In the genomic region with DNA sequence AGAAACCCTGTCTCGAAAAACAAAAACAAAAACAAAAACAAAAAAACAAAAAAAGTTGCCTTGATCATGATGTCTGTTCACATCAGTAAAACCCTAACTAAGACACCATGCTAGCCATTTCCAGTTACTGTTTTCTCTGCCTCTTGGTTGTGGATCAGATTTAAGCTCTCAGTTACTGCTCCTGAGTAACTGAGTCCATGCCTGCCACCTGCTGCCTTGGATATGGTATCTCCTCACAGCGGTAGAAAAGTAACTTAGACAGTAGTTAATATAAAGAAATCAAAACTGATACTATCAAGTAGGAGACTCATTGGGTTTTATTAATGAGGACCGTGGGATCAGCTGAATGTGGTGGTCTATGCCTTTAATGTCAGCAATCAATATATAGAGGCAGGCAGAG, we compare ENCODE assay signal across 23 mouse cellular contexts. TPM values are rescaled to one million over a fixed set of nuclear protein-coding genes. Genes with fewer than 3 reads are reported as not detected.
A peak's percentile ranks its signal among the peaks of the same experiment; 100 is the strongest.
DNase-seq lines count a peak whose midpoint lies in the region; ATAC-seq and TF ChIP-seq lines count a peak whose summit lies in the region.
"Had no signal": no experiment of that assay in that cellular context is flagged by ENCODE, and none has a peak within 500 bp of the region (broad histone marks: within the 10 kb centered on the region; RNA-seq: fewer than 3 reads in every experiment).

No protein-coding gene starts in this region.

- H3K36me3 ChIP-seq in lung, postnatal 0 days (ENCODE audit: insufficient read depth, low read length), result no peaks in the 10 kb centered on the region
- H3K36me3 ChIP-seq in hindbrain, embryonic 13.5 days, result no peaks in the 10 kb centered on the region
- H3K36me3 ChIP-seq: embryonic facial prominence, embryonic 15.5 days; forebrain, embryonic 10.5 days; heart, embryonic 10.5 days; heart, embryonic 15.5 days had no signal

- H3K9ac ChIP-seq in lung, postnatal 0 days (replicated peaks; ENCODE audit: low read depth), result no peak overlapping the region
- H3K9ac ChIP-seq in hindbrain, embryonic 13.5 days, result no peak overlapping the region
- H3K9ac ChIP-seq: embryonic facial prominence, embryonic 15.5 days; heart, embryonic 15.5 days; hindbrain, embryonic 14.5 days had no signal

- H3K27ac ChIP-seq in lung, postnatal 0 days (ENCODE audit: low read length), result no peak overlapping the region
- H3K27ac ChIP-seq in hindbrain, embryonic 13.5 days, result no peak overlapping the region
- H3K27ac ChIP-seq: embryonic facial prominence, embryonic 15.5 days; forebrain, embryonic 10.5 days; gastrocnemius, adult 2 months; heart, embryonic 10.5 days; heart, embryonic 15.5 days; hindbrain, embryonic 14.5 days had no signal

- no peaks in the 10 kb centered on the region for H3K27me3 ChIP-seq in lung, postnatal 0 days (replicated peaks; ENCODE audit: insufficient read depth, low read length)
- H3K27me3 ChIP-seq in hindbrain, embryonic 13.5 days, result no peaks in the 10 kb centered on the region
- H3K27me3 ChIP-seq: embryonic facial prominence, embryonic 15.5 days; heart, embryonic 15.5 days had no signal

- TF ChIP-seq EP300 in lung, postnatal 0 days (IDR thresholded peaks at IDR 0.05), result no peak

- no peak for ATAC-seq in lung, postnatal 0 days
- peak; percentile 51 for ATAC-seq in CD4-positive, CD25-positive, alpha-beta regulatory T cell, adult 4 months
- no peak for ATAC-seq in hindbrain, embryonic 13.5 days (ENCODE audit: low FRiP score)
- ATAC-seq: forebrain, embryonic 14.5 days had no signal

- TF ChIP-seq CTCF in lung, postnatal 0 days (IDR thresholded peaks at IDR 0.05), result 0 out of 2 replicates have a peak, but pooled peaks have one; percentile 15

- no peak overlapping the region for H3K4me2 ChIP-seq in lung, postnatal 0 days (replicated peaks; ENCODE audit: low read depth, low read length)
- no peak overlapping the region for H3K4me2 ChIP-seq in hindbrain, embryonic 13.5 days
- H3K4me2 ChIP-seq: embryonic facial prominence, embryonic 15.5 days; heart, embryonic 15.5 days; hindbrain, embryonic 14.5 days had no signal

- no peaks in the 10 kb centered on the region for H3K9me3 ChIP-seq in lung, postnatal 0 days (ENCODE audit: low read length)
- no peaks in the 10 kb centered on the region for H3K9me3 ChIP-seq in hindbrain, embryonic 13.5 days
- H3K9me3 ChIP-seq: embryonic facial prominence, embryonic 15.5 days; forebrain, embryonic 10.5 days; heart, embryonic 10.5 days; heart, embryonic 15.5 days had no signal

- DNase-seq in lung, postnatal 0 days (ENCODE audit: low spot score), result no peak
- no peak for DNase-seq in lung, postnatal 4 days
- peak; percentile 33 for DNase-seq in NIH3T3 (ENCODE audit: low read depth)
- peak; percentile 30 for DNase-seq in naive thymus-derived CD4-positive, alpha-beta T cell, adult 2 months (ENCODE audit: low read depth)
- DNase-seq in embryo, embryonic 10 days (ENCODE audit: low spot score), result no peak
- DNase-seq in urinary bladder, adult 18-20 months (ENCODE audit: low spot score in 2 of 2), result no peak
- DNase-seq: adrenal gland, postnatal 14 days; B cell, adult 2 months; cerebellum, adult 11-12 months; cerebellum, postnatal 10 days; embryo, embryonic 11 days; gastrocnemius, adult 2 months; gastrocnemius, postnatal 25 days; heart, postnatal 14 days had no signal

- H3K4me1 ChIP-seq in lung, postnatal 0 days (ENCODE audit: insufficient read depth, low read depth, low read length), result no peaks in the 10 kb centered on the region
- no peaks in the 10 kb centered on the region for H3K4me1 ChIP-seq in hindbrain, embryonic 13.5 days (replicated peaks)
- H3K4me1 ChIP-seq: embryonic facial prominence, embryonic 15.5 days; forebrain, embryonic 10.5 days; heart, embryonic 10.5 days; heart, embryonic 15.5 days had no signal

- 69% methylated on average over 3 of the region's 3 CpGs for WGBS in lung, postnatal 0 days
- 77% methylated on average over 3 of the region's 3 CpGs for WGBS in hindbrain, embryonic 13.5 days

- H3K4me3 ChIP-seq in lung, postnatal 0 days (ENCODE audit: low read depth, low read length), result no peak overlapping the region
- no peak overlapping the region for H3K4me3 ChIP-seq in hindbrain, embryonic 13.5 days
- H3K4me3 ChIP-seq: embryonic facial prominence, embryonic 15.5 days; erythroblast, embryonic 14.5 days; forebrain, embryonic 10.5 days; gastrocnemius, adult 2 months; heart, embryonic 10.5 days; heart, embryonic 15.5 days had no signal

RNA-seq across cellular contexts. Expression of gene Spag6, which starts 20.5 kb away (rescaled TPM):
- polyA plus RNA-seq in lung, postnatal 0 days (2015; fragmentation: Nextera tagmentation; extraction: Ambion mirVana), result 0.07 and 0.42 TPM in 2 replicates
- not detected for polyA plus RNA-seq in CD4-positive, CD25-positive, alpha-beta regulatory T cell, adult 4 months (2017; shearing (Covaris generic))
- 0.16 and 0.32 TPM in 2 replicates for polyA plus RNA-seq in hindbrain, embryonic 13.5 days (2015; fragmentation: Nextera tagmentation; extraction: Ambion mirVana)
- polyA plus RNA-seq: embryonic facial prominence, embryonic 15.5 days; erythroblast, embryonic 14.5 days; forebrain, embryonic 10.5 days; heart, embryonic 10.5 days had no signal

RNA-seq across cellular contexts. Expression of gene Bmi1, which starts 37.5 kb away (rescaled TPM):
- 13.2 and 15.2 TPM in 2 replicates for polyA plus RNA-seq in lung, postnatal 0 days (2015; fragmentation: Nextera tagmentation; extraction: Ambion mirVana)
- polyA plus RNA-seq in CD4-positive, CD25-positive, alpha-beta regulatory T cell, adult 4 months (2017; shearing (Covaris generic)), result 10 to 100 TPM; 10.6 to 14.4 TPM
- polyA plus RNA-seq in hindbrain, embryonic 13.5 days (2015; fragmentation: Nextera tagmentation; extraction: Ambion mirVana), result 30.5 and 32.7 TPM in 2 replicates

RNA-seq across cellular contexts. Expression of gene Commd3, which starts 42.2 kb away (rescaled TPM):
- polyA plus RNA-seq in lung, postnatal 0 days (2015; fragmentation: Nextera tagmentation; extraction: Ambion mirVana), result 175 and 184 TPM in 2 replicates
- 100 to 1,000 TPM; 207 to 209 TPM for polyA plus RNA-seq in CD4-positive, CD25-positive, alpha-beta regulatory T cell, adult 4 months (2017; shearing (Covaris generic))
- 207 and 214 TPM in 2 replicates for polyA plus RNA-seq in hindbrain, embryonic 13.5 days (2015; fragmentation: Nextera tagmentation; extraction: Ambion mirVana)

Comparison
In these comparisons a context has a peak if more than half of its experiments do, and no peak if none do; other contexts are left out.
1. DNase-seq: peak in NIH3T3 (single experiment) and naive thymus-derived CD4-positive, alpha-beta T cell, adult 2 months (single experiment); none in lung, postnatal 0 days (single experiment), lung, postnatal 4 days (0 of 2), embryo, embryonic 10 days (single experiment) and urinary bladder, adult 18-20 months (0 of 2).